Mouse (Mus musculus) ES-CJ7 (cell line): ENCODE results near the gene Ddx25.

Source experiments
- DNase-seq: peaks from one replicate; pipeline ENCODE4 v3.0.0; 2011; ENCODE audit warnings: low read depth, low spot score

Gene Ddx25

DNA sequence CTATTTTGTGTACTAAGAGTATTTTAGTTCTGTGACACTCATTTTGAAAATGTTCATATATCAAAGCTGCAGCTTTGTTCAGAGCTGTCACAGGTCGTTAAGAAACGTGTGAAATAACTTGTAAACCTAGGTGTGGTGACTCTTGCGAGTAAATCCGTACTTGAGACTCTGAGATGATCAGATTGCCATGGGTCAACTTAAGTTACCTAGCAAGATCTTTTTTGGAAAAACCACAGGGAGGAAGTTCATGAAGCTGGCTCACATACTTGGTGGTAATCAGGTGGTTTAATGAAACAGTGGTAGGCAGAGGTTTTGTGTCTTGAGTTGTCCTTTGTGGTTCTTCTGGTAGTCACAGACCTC, 64.6 kb downstream of the Ddx25 start:
- DNase-seq, result no peak

DNA sequence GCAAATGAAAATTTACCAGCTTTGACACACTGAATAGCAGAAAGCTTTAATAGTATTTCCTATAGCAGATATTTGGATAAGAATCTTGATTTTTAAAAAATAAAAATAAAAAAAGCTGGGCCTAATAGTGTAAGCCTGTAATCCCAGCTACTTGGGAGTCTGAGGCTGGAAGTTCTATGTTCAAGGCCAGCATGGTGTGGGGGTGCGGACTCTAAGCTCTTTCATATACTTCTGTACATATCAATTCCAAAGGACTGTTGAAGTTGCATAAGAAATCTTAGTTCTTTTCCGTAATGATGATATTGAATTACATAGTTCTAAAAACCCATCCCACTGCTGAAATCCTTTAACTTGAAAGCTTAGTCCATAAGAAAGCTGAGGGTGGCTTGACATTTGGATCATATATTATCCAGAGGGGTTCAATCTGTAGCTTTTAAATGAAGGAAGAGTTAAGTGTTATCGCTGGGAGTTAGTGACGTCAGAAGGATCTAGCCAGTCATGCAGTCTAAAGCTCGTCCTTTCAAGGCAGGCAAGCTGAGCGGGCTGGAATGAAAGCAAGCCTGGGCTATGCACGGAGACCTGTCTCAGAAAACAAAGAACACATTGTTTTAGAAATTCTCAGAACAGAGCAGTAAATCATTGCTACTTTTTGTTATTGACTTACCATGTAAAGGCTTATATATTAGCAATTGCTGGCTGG, 65.1 kb downstream of the Ddx25 start:
- DNase-seq, result no peak

DNA sequence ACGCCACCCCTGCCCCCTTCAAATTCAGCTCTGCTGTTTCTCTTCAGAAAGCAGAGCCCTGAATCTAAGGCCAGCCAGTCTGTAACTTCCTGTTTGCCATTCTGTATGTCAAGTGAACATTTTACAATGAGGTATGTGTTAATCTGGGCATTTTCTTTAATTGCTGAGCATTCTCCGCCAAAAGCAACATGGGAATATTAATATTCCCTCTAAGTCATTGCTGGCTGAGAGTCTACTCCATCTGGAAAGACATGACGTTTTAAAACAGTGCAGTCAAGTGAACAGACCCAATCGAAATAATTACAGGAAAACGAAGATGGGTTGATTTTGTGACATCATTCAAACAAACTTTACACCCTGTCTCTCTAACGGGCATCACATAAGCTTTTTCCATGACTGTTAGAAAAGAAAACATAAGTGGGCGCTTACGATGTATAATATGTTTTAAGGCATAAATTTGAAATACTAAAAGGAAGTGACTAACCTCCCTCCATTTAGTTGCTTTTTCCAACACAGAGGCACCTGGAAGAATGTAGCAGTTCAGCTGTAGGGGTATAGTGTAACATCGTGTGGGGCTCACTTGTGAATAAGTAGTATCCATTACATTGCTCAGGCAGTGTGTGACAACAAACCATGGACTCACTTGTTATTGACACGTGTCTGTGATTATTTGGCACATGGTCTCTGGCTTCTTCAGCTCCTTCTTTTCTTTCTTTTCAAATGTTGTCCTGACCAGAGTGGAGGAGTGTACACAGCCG, 67.0 kb downstream of the Ddx25 start:
- DNase-seq, result no peak

DNA sequence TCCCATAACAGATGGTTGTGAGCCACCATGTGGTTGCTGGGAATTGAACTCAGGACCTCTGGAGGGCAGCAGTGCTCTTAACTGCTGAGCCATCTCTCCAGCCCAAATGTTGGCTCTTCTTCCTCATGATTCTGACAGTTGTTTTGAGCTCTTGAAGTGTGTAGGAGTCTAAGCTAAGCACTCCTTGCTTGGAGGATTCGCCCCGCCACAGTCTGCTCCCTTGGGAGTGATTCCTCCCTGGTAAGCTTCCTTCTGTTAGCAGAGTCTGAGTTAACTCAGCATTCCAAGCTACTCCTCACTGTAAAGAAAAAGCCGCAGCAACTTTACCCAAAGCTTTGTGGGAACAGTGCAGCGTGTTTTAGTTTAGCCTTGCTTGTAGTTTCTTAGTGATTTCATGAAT, 69.8 kb downstream of the Ddx25 start:
- no peak for DNase-seq
